Mouse (Mus musculus) spleen, postnatal 4 days (tissue): ENCODE data around the gene AC141477.1.

Experiments used
- DNase-seq, 2 experiments: peaks; one replicate each; pipeline ENCODE4 v3.0.0; 2022; ENCODE audit warnings: low spot score in 2 of 2

Gene AC141477.1

DNA sequence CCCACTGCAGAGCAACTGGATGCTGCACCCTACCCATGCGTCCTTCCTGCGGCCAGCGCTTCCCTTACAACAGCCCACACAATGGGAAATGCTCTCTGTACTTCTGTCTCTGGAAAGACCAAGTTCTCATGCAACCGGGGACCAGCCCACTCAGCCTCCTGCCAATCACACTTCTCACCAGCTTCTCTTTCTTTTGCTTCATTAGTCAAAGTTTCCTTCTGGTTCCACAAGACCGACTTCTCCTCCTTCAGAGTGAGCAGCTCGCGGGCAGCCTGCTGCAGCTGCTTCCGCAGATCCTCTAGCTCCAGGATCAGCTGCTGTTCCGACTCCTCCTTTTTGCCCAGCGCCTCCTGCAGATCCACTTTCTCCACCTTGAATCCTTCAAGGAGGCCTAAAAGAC is 31.7 kb downstream of the AC141477.1 start:
- DNase-seq: no peak

DNA sequence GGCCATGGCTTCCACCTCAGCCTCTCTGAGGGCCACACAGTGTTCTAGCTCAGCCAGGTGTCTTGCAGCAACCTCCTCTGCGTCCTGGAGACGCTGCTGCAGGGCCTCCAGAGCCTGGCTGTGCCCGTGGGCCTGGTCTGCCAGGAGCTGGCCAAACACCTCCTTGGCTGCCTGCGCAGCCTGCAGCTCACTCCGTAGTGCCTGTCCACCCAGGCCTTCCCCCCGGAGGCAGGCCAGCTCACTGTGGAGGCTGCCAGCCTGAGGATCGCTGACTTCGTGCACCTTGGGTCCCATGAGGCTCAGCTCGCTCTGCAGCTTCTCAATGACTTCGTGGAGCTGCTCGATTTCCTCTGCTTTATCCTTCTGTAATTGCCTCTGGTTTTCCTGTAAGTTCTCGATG is 47.6 kb downstream of the AC141477.1 start:
- no peak for DNase-seq

DNA sequence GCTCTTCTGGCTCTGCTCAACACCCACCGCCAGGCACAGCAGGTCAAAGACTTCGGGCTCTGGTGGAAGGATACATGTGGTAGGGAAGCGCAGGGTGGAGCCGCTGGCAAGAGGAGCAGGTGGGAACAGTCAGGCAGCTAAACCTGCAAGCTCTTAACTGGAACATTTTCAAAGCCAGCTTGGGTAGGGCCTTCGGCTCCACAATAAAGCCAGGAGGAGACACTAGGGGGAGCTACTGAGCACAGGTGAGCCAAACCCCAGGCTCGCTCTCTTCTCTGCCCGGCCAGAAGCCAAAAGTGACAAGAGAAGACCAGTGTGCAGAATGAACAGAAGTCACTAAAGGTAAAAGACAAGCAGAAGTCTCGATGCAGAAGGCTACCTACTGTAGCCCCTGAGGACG is 48.5 kb downstream of the AC141477.1 start:
- no peak for DNase-seq

DNA sequence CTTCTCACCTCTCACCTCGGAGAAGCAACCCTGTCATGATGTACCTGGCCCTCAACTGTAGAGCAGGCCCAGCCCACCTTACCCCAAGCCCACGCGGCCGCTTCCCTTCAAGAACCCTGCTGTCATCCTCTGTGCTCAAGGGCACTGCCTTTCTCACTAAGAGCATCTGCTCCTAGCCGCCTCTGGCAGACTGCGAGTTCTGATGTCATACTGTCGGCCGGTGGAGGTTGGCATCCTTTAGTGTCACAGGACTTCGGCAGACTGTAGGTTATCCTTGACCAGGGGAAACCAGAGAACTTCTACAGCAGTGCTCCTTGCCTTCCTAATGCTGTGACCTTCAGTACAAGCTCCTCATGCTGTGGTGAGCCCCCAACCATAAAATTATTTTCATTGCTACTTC is 49.1 kb downstream of the AC141477.1 start:
- DNase-seq: no peak
